Mouse (Mus musculus) liver, adult (tissue): Measurements from ENCODE around the gene Rhoa.

Source experiments
- GATA4 ChIP-seq: IDR thresholded peaks from 2 replicates; pipeline ENCODE4 v1.6.1; 2014; ENCODE audit warnings: mild to moderate bottlenecking, low read length; ENCODE audit not compliant: insufficient replicate concordance

Gene Rhoa

DNA sequence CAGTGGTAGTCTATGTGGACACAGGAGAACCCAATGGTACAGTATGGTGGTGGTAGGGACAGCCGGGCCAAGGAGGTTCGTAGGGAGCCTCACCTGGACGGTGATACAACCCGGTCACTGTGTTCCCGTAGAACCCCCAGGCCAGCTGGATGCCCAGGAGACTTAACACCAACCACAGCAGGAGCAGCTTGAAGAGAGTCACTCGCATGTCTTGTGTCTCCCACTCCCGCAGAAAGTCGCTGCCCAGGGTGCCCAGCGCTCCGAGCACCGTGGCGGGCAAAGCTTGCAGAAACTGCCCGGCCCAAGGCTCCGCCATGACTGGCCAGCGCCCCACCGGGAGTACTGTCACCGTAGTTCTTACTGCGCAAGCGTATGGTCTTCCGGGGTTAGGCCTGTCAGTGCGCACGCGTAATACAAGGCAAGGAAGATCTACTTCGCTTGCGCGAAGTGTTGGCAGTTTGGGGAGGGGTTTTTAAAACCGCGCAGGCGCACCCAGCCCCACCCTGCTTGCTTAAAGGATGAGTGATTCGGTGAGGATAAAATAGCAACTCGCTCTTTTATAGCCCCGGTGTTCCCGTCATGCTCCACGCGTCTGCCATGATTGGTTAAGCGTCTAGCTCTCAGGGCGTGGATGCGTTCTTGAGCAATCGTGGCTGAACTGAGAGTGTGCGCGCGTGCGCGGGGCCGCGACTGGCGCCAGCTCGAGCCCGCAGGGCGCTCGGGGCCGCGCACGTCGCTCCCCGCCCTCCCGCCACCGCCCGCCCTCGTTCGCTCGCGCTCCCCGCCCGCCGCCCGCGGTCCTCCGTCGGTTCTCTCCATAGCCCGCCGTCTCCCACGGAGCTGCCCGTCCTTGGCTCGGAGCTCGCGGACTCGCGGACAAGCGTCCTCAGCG lies at the start of gene Rhoa, which contains the start of gene Tcta:
TSS of gene Rhoa (plus strand) at position 501 of the 892 bp plus-strand sequence.
TSS of gene Tcta (minus strand) at position 532 of the 892 bp plus-strand sequence.
- TF ChIP-seq GATA4 = no peak

DNA sequence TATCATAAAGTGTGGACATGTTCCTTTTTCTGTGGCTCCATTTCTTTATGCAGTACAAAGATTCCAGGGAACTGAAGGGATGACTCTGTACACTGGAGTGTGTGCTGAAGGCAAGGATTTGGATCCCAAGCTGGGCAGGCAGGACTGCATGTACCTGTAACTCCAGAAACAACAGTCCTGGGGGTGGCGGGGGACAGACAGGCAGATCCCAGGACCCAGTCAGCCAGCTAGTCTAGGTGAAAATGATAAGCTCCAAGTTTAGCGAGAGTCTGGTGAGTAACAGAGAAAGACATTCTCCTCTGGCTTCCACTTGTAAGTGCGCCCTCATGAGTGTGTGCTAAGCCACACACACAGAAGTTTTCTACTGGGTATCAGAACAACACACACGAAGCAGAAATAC lies 45.4 kb upstream of the Rhoa start:
- no peak for TF ChIP-seq GATA4

DNA sequence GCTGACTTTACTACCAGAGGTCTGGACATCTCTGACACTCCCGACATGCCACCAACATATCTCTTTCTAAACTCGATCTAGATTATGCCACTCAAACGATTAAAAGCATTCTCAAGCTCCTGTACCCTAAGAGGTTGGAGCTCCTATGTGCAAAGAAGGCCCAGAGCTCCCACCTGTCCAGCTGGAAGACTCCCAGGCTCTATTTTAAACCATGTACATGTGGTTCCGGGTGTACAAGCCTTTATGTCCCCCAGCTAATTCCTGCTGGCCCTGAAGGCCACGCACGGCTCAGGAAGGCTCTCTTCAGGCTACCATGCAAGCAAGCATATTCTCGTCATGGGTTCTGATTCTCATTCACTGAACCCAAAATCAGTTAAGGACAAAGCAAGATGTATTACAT lies 44.1 kb upstream of the Rhoa start:
- no peak for TF ChIP-seq GATA4

DNA sequence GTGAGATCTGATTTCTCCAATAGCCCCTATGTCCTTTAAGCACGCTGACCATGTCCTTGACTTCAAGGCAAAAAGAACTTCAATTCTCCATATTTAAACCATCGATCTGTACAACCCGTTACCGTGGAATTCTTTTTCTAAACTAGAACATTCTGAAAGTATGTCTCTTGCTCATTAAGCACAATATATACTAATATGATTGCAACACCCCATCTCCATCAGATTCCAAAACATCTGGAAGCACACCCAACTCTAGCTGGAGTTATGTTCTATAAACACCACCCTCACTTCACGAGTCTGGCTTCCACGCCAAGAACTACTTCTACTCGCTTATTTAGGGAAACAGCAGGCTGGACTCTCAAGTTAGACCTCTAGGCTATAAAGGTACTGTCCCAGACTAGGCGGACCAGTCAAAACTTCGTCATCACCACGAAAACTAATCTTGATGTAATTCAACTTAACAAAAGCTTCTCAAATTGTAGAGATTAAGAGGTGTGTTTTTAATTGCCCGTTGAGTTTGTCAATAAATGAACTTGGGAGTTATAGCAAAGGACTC lies 43.4 kb upstream of the Rhoa start:
- no peak for TF ChIP-seq GATA4

DNA sequence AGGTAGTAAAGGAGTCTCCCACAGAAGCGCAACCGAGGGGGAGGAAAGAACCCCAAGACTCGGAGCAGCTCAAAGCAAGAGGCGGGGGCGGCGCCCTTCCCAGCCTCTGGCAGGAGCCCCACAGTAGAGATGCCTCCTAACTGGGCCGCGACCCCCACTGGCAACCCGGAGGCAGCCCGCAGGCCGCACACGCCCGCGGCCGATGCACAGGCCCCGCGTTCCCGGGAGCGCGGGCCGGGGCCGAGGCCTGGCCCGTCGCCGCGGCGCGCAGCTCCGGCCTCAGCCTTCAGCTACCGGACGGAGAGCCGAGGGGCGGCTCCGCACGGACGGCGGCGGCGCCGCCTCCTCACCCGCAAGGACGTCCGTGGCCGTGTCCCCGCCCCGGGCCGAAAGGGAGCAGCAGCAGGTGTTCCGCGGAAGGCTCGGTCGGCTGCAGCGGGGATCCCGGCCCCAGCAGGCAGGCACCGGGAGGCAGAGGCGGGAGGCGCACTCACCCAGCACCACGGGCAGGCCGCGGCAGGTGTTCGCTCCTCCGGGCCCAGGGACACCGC lies 42.7 kb upstream of the Rhoa start:
- no peak for TF ChIP-seq GATA4

DNA sequence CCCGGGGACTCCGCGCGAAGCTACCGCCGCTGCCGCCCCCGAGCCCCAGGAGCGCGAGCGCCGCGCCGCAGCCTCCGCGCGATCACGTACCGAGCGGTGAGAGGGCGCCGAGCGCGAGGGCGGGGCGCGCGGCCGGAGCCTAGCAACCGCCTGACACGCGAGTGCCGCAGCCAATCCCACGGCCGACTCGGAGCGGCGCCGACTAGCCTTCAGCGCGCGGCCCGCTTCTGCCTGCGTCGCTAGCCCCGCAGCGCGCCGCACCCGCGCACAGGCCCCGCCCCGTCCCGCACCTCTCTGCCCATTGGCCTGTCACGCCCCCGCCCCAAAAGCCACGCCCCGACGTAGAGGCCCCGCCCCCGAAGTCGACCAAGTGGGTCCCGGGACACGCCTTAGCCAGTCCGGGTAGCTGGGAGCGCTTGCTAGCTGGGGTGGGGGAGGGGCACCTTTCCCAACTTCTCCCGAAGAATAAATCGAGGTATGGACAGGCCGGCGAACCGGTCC lies 42.2 kb upstream of the Rhoa start, which contains the start of gene Dag1:
TSS of gene Dag1 (minus strand) at position 269 of the 501 bp plus-strand sequence.
- no peak for TF ChIP-seq GATA4

DNA sequence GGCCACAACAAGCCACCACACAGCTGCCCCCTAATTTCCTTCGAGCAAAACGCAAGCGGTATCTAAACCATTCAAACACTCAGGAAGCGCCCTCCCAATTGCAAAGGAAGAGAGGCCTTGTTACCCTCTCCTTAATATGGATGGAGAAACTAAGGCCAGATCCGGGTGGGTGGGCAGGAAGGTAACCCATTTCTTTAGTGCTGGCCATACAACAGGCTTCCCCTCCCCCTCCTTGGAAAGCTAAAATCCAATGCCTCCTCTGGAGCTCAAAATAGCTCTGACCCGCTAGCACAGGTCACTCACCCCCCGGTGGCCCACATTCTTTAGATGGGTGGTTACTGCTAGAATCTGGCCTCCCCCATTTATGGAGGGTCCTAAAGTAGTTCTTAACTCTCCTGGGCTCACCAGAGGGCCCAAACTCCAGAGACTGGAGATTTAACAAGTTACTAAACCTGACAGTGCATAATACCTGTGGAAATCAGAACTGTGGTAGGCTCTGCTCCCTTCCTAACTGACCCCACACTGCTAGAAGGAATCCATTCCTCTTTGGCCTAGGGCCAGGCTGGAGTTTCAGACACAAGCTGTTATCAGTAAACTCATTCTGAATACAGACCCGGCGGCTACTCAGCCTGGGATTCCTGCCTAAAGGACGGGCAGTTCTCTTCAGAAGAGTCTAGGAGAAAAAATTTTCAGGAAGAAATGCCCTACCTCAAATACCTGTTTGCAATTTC lies 41.6 kb upstream of the Rhoa start:
- TF ChIP-seq GATA4 = no peak

DNA sequence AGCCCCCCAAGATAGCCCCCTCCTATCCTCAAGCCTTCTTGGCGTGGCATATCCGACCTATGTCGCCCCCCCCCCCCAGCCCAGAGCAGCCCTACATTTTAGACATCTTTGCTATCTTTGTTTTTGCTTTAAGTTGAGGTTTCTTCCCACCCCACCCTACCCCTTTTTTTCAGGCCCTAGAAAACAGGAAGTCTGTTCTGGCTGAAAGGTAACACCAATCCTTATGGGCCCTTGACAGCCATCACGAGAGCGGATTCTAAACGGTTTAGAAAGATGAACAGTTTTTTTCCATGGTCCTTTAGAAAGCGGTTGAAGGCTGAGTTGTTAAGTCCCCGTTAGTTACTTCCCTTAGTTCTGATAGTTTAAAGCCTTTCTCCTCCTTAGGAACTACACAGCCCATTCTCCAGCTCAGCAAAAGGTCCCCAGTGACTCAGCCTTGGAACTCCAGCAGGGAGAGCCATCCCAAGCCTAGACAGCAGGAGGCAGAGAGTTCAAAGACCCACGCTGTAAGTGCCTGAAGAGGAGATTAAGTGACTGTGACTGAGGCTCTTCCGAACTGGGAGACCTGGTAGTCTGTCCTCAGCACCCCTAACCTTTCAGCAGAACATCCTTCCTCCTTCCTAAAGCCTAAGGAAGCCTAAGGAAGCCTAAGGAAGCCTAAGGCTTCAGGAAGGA lies 39.5 kb upstream of the Rhoa start:
- no peak for TF ChIP-seq GATA4

DNA sequence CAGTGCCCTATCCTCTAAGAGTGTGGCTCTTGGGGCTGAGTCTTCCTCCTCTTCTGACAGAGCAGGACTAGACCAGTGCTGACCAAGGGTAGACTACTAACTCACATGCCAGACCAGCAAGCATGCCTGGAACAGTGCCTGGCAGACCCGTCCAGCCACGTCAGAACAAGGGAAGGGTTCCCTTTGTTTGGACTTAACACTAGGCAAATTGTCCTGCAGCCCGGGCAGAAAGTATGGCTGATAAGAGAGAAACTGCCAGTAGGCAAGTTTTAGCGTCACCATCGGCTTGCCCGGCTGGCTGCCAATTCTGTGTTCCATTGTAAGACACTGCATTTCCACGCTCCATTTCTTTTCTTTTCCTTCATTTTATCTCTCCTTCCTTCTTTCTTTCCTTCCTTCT lies 38.2 kb upstream of the Rhoa start:
- peak; percentile 52; the same call in 1 of the 2 replicates for TF ChIP-seq GATA4

DNA sequence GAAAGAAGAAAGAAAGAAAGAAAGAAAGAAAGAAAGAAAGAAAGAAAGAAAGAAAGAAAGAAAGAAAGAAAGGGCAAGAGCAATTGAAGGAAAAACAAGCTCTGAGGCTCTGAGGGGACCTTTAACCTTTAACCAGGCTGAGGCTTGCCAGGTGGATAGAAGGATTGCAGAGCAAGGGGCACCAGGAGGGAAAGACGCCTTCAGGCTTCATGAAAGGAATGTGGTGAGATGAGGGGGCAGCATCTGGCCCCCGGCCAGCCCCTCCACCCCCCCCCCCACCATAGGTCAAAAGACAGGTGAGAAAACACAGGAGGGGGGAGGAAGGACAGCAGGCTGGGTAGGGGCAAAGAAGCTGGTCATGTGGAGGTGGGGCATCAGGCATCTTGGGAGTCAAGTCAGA lies 34.0 kb upstream of the Rhoa start:
- no peak for TF ChIP-seq GATA4

DNA sequence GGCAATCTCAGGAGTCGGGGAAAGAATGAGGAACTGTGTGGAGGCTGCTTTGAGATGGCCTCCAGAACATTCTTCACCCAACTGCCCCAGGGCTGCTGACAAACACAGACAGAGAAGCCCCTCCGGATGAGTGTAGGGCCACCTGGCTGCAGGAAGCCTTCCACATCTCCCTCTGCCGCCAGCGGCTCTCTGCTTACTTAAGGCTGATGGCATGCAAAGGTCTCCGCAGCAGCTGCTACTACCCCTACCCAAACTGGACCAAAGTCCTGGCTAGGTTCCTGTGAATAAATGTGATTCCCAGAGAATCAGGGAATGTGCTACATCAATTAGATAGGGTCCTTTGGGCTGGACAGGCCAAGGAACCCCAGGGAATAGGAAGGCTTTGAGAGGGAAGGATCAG lies 33.2 kb upstream of the Rhoa start:
- no peak for TF ChIP-seq GATA4

DNA sequence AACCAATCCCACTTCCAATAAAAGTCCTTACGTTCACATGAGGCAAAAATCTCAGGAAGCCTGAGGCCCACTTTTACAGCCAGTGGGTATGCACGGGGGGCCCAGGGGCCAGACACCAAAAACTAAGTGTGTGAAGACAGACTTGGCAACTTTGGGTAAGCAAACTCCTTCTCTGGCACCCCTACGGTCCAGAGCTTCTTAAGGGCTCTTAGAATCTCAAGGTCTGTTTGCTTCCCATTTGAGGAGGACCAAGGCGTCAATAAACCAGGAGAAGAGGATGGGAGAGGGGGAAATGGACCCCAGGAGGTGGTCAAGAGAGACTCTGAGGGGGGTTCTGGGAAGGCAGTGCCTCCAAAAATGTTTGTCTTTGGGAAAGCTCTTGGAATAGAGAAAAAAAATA lies 32.4 kb upstream of the Rhoa start:
- TF ChIP-seq GATA4 = no peak

DNA sequence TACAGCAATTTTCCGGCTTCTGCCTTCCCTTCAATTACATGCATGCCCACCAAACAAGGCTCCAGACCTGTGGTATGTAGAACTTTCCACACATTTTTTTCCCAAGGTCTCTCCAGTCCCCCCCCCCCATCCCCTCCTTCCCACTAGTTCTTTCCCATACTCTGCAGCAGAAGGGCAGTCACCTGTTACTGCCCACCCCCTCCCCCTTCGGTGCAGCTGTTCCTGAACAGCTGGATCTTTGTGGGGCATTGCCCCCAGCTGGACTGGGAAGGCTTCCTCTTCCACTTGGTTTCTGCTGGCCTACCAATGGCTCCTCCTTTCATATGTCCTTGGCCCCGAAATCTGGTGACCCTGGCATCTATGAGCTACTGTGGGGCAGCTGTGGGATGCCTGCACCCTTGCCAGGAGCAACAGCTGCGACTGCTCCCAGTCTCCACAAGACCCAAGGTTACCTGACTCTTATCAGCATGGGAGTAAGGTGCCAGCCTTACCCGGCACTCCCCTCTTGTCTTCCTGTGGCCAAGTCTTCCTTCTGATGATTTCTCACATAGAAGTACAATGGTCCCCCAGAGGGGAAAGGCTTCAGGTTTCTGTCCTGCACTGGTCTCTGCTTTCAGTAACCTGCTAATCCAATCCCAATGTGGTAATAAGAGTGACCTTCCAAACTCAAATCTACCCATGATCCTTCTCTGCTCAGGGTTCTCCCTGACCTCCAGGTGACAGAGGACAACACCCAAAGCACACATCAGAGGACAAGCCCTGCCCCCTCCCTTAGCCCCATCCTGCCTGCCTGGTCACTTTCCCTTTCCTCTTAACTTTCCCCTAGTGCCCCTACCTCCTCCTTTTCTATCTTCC lies 31.2 kb upstream of the Rhoa start:
- peak; percentile 18; the same call in 1 of the 2 replicates for TF ChIP-seq GATA4

DNA sequence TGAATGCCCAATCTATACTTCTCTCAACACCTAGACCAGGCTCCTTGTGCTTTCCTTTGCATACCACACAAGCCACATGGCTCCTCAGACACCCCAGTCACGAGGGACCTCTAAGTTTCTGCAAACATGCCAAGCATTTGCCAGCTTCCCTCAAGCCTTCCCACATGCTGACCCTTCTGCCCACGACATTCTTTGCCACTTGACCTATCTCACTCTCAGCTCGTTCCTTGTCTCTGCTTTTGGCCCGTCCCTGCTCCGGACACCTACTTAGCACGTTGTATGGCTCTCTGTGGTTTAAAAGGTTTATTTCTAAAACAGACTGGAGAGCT lies 30.6 kb upstream of the Rhoa start:
- TF ChIP-seq GATA4 = no peak
